Mouse (Mus musculus): Measurements from ENCODE around the gene Arhgap15.

Gene Arhgap15

DNA sequence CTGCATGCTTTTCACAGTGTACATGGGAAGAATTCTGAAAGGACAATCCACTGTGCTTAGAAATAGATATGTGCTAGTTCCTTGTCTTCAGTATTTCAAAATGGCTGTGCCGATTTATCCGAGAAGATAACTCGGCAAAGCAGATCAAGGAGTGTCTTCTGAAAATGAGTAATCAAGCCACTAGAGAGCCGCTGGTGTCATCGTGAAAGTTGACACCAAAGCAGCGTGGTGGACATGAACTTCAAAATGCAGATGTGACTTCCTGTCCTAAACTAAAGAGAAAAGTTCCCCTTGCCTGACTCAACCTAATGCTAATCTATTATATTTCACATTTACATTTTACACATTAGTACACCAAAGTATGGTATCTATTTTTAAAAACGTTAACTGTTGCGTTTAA lies 596.2 kb downstream of the Arhgap15 start:
- no peak for DNase-seq (ENCODE audit: inconsistent age in 2 of 2, low spot score in 1 of 2)

DNA sequence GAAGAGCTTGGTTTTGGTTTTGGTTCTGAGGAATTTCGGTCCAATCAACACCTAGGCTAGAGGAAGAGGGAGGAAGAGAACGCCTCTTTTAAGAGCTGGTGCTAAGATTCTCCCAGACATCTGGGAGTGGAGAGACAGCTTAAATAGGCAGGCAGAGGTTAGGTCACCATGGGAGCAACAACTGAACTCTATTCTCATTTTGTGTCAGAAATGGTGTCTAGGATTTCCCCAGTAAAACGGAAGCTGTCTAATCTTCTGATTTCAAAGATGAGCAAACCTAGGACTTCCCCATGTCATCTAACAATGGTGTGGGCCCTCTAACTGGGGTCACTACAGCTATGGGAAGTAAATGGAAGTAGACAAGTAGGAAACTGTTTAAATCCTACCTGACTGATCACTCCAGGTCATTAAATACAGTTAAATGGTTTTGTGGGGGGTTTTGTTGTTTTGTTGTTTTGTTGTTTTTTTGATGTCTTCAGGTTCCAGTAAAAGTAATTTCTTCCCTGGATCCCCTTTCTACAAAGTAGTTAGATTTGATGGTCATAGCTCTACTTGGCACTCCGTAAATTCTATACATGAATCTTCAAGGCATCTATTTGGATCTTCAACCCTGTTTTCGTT lies 596.8 kb downstream of the Arhgap15 start:
- no peak for DNase-seq (ENCODE audit: inconsistent age in 2 of 2, low spot score in 1 of 2)

- no peak for DNase-seq (ENCODE audit: inconsistent age in 2 of 2, low spot score in 1 of 2)
These were observed 597.6 kb downstream of the Arhgap15 start for GRCm38 (mm10) chr2:44346184-44346583.

DNA sequence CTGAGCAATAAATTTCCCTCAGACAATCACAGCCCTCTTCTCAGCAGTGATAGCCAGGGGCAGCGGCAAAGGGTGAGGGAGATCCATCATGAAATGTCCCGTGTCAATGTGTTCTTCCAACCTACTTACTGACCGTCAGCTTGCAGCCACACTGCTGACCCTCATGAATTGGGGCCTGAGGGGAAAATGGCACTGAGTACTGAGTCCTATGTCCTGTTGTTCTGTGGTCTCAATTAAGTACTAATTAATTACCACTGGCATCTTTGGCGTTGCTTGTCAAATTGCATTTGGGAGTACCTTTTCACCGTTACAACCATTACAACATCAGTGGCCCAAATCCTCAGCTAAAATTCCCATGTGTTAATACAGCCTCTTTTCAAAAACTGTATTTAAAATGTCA lies 599.2 kb downstream of the Arhgap15 start:
- DNase-seq (ENCODE audit: inconsistent age in 2 of 2, low spot score in 1 of 2), result no peak

GRCm38 (mm10) chr2:44349101-44349500 lies 600.5 kb downstream of the Arhgap15 start:
- no peak for DNase-seq (ENCODE audit: inconsistent age in 2 of 2, low spot score in 1 of 2)

DNA sequence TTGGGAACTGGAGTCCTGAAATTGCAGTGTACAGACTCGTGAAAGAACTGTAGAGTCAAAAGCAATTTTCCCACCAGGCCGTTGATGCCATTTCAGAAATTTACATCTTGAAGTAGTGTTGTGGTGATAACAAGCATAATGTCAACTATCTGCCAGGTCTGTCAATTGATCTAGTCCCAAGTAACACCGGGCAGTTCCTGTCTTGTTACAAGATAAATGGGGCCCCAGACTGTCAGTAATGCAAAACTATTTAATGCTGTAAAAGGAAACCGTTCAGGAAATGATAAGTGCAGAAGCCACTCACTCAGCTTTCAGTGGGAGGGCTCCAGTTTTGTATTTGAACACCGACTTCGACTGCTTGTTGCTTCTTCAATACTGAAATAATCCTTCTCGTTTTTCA lies 604.3 kb downstream of the Arhgap15 start:
- DNase-seq (ENCODE audit: inconsistent age in 2 of 2, low spot score in 1 of 2), result no peak

- no peak for DNase-seq (ENCODE audit: inconsistent age in 2 of 2, low spot score in 1 of 2)
These were observed 605.0 kb downstream of the Arhgap15 start for GRCm38 (mm10) chr2:44353594-44353993.

- DNase-seq (ENCODE audit: inconsistent age in 2 of 2, low spot score in 1 of 2), result no peak
These were observed 606.2 kb downstream of the Arhgap15 start for GRCm38 (mm10) chr2:44354786-44355185.

GRCm38 (mm10) chr2:44355316-44355715 lies 606.7 kb downstream of the Arhgap15 start:
- no peak for DNase-seq (ENCODE audit: inconsistent age in 2 of 2, low spot score in 1 of 2)

- peak in 1 of 2 experiments; percentile 27 for DNase-seq (ENCODE audit: inconsistent age in 2 of 2, low spot score in 1 of 2)
These were observed 607.7 kb downstream of the Arhgap15 start for GRCm38 (mm10) chr2:44356248-44356886.

DNA sequence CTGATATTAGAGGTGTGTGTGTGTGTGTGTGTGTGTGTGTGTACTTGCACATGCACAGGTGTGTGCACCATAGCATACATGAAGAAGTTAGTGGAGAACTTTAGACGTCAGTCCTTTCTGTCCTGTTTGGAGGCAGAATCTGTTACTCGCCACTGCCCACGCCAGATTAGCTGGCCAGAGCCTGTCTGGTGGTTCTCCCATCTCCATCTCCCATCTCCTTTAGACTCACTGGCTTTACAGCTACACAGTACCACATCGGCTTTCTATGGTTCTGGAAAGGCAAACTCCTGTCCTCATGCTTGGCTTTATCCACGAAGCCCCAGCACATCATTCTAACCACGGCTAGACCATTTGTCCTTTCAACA lies 608.2 kb downstream of the Arhgap15 start:
- DNase-seq (ENCODE audit: inconsistent age in 2 of 2, low spot score in 1 of 2), result no peak

- no peak for DNase-seq (ENCODE audit: inconsistent age in 2 of 2, low spot score in 1 of 2)
These were observed 631.6 kb downstream of the Arhgap15 start for GRCm38 (mm10) chr2:44380225-44380624.

DNA sequence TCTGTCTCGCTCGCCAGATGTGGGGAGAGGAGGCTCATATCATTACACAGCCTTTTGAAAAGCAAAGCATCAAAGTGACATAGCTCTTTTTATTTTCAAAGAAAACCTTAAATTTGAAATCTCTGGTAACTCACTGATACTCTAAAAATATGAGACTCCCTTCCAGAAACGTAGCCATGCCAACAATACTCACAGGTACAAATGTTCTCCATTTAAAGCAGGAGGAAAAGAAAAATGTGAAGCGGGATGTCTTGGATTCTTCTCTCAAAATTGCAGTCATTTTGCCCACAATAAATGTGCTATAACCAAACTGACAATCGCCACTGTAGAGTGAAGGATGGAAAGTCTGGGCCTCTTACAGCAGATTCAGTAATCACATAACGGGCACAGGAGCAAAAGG lies 635.9 kb downstream of the Arhgap15 start:
- DNase-seq (ENCODE audit: inconsistent age in 2 of 2, low spot score in 1 of 2), result no peak

- no peak for DNase-seq (ENCODE audit: inconsistent age in 2 of 2, low spot score in 1 of 2)
These were observed 640.9 kb downstream of the Arhgap15 start for GRCm38 (mm10) chr2:44389556-44389955.

- no peak for DNase-seq (ENCODE audit: inconsistent age in 2 of 2, low spot score in 1 of 2)
These were observed 645.2 kb downstream of the Arhgap15 start for GRCm38 (mm10) chr2:44393789-44394188.

- DNase-seq (ENCODE audit: inconsistent age in 2 of 2, low spot score in 1 of 2), result no peak
These were observed 646.4 kb downstream of the Arhgap15 start for GRCm38 (mm10) chr2:44394956-44395501.

DNA sequence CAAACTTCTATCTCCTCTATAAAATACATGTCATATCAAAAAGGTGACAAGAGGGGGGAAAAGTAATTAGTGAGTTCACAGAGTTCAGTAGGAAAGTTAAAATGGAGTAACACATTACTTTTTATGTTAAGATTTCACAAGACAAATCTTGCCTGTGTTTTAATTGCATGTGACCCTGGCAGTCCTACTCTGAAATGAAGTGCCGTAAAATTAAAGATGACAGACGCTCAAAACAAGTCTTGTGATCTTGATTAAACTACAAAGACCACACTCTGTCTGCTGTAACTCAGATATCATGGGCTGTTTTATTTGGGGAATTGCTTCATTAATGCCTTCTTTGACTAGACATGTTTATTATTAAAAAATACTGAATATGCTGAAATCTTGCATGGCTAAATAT lies 647.0 kb downstream of the Arhgap15 start:
- DNase-seq (ENCODE audit: inconsistent age in 2 of 2, low spot score in 1 of 2), result no peak

GRCm38 (mm10) chr2:44397209-44397608 lies 648.6 kb downstream of the Arhgap15 start:
- DNase-seq (ENCODE audit: inconsistent age in 2 of 2, low spot score in 1 of 2), result no peak

DNA sequence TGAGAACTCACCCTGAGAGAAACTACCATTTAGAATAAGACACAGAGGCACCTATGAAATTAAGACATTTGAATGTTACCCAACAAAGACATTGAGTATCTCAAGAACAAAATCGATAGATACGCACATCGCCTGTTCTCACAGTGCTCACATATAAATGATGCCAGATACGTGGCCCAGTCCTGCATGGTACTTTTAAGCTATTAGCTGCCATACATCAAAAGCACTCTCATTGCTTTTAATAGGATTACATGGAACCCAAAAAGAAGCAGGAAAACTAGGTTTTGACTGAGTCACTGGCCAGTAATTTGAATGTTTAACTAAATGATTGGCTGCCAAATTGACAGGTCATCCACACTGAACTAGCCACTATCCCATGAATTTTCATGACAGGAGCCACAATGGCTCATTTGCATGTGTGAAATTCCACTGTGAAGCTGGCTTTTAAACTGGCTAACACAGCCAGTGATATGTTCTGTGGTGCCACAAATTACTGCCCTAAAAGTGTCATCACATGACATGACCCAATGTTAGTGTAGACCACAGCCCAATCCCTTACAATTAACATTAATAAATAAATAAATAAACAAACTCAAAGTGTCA lies 649.2 kb downstream of the Arhgap15 start:
- no peak for DNase-seq (ENCODE audit: inconsistent age in 2 of 2, low spot score in 1 of 2)

DNA sequence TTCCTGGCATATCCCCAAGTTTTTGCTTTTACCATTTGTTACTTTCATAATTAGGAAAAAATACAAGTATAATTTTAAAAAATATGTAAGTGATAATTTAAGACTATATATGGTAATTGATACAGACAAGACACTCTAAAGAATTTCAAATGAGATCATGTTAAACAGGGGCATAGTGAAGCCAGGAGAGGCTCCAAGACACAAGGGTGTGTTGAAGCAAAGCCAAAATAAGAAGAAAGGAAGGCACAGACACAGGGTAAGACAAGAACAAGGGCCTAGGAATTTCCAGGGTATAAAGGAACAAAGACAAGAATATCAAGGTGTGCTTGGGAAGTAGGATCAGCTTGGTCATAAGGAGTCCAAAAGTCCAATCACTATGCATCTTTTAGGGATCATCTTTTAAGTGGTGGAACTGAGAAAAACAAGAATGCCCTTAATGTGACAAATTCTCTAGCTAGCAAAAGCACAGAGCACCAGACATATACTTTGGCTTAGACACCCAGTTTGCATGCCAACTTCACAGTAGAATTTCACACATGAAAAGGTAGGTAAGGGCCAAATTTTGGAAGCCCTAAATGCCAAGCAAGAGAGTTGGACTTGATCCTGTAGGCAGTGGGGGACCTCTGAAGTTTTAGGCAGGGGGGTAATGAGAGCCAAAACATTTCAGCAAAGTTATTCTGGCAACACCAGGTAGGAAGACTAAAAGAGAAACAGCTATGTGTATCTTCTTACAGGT lies 650.7 kb downstream of the Arhgap15 start:
- DNase-seq (ENCODE audit: inconsistent age in 2 of 2, low spot score in 1 of 2), result no peak

DNA sequence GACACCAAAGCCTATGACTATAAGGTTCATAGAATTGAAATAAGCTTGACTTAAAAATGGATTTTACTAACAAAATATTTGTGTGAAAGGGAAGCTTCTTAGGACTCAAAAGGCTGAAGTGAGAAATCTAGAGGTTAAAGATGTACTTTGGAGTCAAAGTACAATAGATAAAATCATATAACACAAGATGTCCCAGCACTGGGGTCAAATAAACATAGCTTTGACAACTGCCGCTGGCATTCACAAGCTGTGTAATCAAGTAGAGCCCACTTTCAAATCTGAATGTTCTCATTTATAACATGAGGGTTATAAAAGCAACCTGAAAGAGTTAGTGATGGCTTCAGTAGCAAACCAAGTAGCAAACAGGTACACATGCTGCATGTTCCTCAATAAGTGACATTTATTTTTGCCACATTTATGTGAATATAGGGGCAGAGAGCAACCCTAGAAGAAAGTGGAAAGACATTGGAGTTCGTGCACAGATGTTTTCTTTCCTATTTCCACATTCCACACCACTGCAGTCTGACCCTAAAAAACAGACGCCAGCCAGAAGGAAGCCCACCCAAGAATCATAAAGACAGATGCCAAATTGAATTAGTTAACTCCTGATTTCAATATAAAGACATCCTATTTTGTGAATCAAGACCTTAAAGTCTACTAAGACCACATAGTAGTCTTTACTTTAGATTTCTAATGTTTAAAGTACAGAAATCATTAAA lies 653.2 kb downstream of the Arhgap15 start:
- DNase-seq (ENCODE audit: inconsistent age in 2 of 2, low spot score in 1 of 2), result no peak

All from adrenal gland, adult (tissue).